Comparison of ENCODE assay signal across 23 mouse cellular contexts in the genomic region with DNA sequence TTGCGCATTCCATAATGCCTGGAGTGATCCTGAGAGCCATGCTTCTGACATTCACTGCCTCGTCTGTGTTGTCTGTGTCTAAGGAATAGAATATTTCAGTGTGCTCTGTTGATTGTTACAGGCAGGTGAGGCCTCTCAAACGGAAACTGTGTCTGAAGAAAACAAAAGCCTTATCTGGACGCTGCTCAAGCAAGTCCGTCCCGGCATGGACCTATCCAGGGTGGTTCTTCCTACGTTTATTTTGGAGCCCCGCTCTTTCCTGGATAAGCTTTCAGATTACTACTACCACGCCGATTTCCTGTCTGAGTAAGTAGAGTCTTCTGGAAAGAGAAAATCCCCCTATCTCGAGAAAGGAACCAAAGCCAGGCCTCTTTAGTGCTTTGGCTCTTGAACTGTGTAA. TPM values are rescaled to one million over a fixed set of nuclear protein-coding genes. Genes with fewer than 3 reads are reported as not detected.
A peak's percentile ranks its signal among the peaks of the same experiment; 100 is the strongest.
DNase-seq lines count a peak whose midpoint lies in the region; ATAC-seq lines count a peak whose summit lies in the region.
"Had no signal": no experiment of that assay in that cellular context is flagged by ENCODE, and none has a peak within 500 bp of the region (broad histone marks: within the 10 kb centered on the region; RNA-seq: fewer than 3 reads in every experiment).

No protein-coding gene starts in this region.

- WGBS in kidney, embryonic 16.5 days, result 81% methylated on average over 11 of the region's 11 CpGs
- 52% methylated on average over 11 of the region's 11 CpGs for WGBS in heart, embryonic 15.5 days

- peak; percentile 93 for DNase-seq in heart, adult 11 months
- DNase-seq in heart, postnatal 25 days (ENCODE audit: low spot score), result no peak
- DNase-seq in kidney, adult 8-10 months, result no peak
- DNase-seq in lung, postnatal 25 days (ENCODE audit: low spot score), result peak; percentile 4
- no peak for DNase-seq in right cerebral cortex, postnatal 25 days
- DNase-seq in spleen, postnatal 36 days (ENCODE audit: low spot score in 2 of 2), result no peak
- DNase-seq: adrenal gland, postnatal 14 days; cerebellum, adult 11-12 months; forebrain, postnatal 0 days; kidney, postnatal 10 days; left cerebral cortex, postnatal 4 days; liver; spleen, adult 18-20 months; thymus, adult 2 months had no signal

- peak overlapping the region; percentile 59; the same call in 1 of the 2 replicates for H3K27ac ChIP-seq in kidney, embryonic 16.5 days (ENCODE audit: low read length)
- H3K27ac ChIP-seq in heart, embryonic 15.5 days, result peak overlapping the region; percentile 58
- H3K27ac ChIP-seq: forebrain, embryonic 10.5 days; hindbrain, embryonic 15.5 days; intestine, embryonic 15.5 days; left cerebral cortex, adult 2 months; midbrain, embryonic 15.5 days had no signal

- no peak for ATAC-seq in kidney, embryonic 16.5 days (ENCODE audit: low FRiP score, low TSS enrichment)
- ATAC-seq in heart, embryonic 15.5 days (replicated peaks; ENCODE audit: insufficient number of reproducible peaks, insufficient read depth, low FRiP score, low read depth), result peak; percentile 37; the same call in 1 of the 2 replicates
- ATAC-seq: forebrain, postnatal 0 days; intestine, embryonic 15.5 days; midbrain, embryonic 15.5 days had no signal

- H3K9ac ChIP-seq in kidney, embryonic 16.5 days (replicated peaks; ENCODE audit: low read length), result no peak overlapping the region
- no peak overlapping the region for H3K9ac ChIP-seq in heart, embryonic 15.5 days
- H3K9ac ChIP-seq: forebrain, postnatal 0 days; hindbrain, embryonic 15.5 days; intestine, embryonic 15.5 days; midbrain, embryonic 15.5 days had no signal

- H3K27me3 ChIP-seq in kidney, embryonic 16.5 days (ENCODE audit: insufficient read depth, low read length), result no peaks in the 10 kb centered on the region
- no peaks in the 10 kb centered on the region for H3K27me3 ChIP-seq in heart, embryonic 15.5 days
- H3K27me3 ChIP-seq: hindbrain, embryonic 15.5 days; intestine, embryonic 15.5 days; midbrain, embryonic 15.5 days had no signal

- peaks cover 6% of the 10 kb centered on the region; the same call in 1 of the 2 replicates for H3K36me3 ChIP-seq in kidney, embryonic 16.5 days (ENCODE audit: insufficient read depth, low read length)
- peaks cover 57% of the 10 kb centered on the region for H3K36me3 ChIP-seq in heart, embryonic 15.5 days

- intact Hi-C loops in heart, postnatal 25 days (cut with DNase I), result loop anchor here (5.0 kb wide), 2 partner anchors 46 to 106 kb away; no protein-coding TSS in a partner anchor

- H3K4me3 ChIP-seq in kidney, embryonic 16.5 days (ENCODE audit: low read length), result no peak overlapping the region
- H3K4me3 ChIP-seq in heart, embryonic 15.5 days, result no peak overlapping the region
- H3K4me3 ChIP-seq: forebrain, embryonic 10.5 days; hindbrain, embryonic 15.5 days; intestine, embryonic 15.5 days; left cerebral cortex, adult 2 months; midbrain, embryonic 15.5 days; myocyte had no signal

- 0 out of 2 replicates have a peak, but pooled peaks cover 10% of the 10 kb centered on the region for H3K4me1 ChIP-seq in kidney, embryonic 16.5 days (ENCODE audit: insufficient read depth, low read length)
- peaks cover 21% of the 10 kb centered on the region for H3K4me1 ChIP-seq in heart, embryonic 15.5 days (replicated peaks)
- H3K4me1 ChIP-seq: hindbrain, embryonic 15.5 days; intestine, embryonic 15.5 days; midbrain, embryonic 15.5 days had no signal

- H3K9me3 ChIP-seq in kidney, embryonic 16.5 days (ENCODE audit: low read length), result no peaks in the 10 kb centered on the region
- no peaks in the 10 kb centered on the region for H3K9me3 ChIP-seq in heart, embryonic 15.5 days (replicated peaks)
- H3K9me3 ChIP-seq: forebrain, embryonic 10.5 days; G1E; hindbrain, embryonic 15.5 days; intestine, embryonic 15.5 days; midbrain, embryonic 15.5 days had no signal

- H3K4me2 ChIP-seq in kidney, embryonic 16.5 days (replicated peaks; ENCODE audit: low read depth, low read length), result no peak overlapping the region
- no peak overlapping the region for H3K4me2 ChIP-seq in heart, embryonic 15.5 days
- H3K4me2 ChIP-seq: hindbrain, embryonic 15.5 days; intestine, embryonic 15.5 days; midbrain, embryonic 15.5 days had no signal

RNA-seq across cellular contexts. Expression of a gene that starts 25.6 kb away (rescaled TPM):
- 1 to 10 TPM; 2.5 to 2.8 TPM for total RNA-seq in heart, postnatal 25 days (2021)
- 7.4 and 8.1 TPM in 2 replicates for polyA plus RNA-seq in kidney, embryonic 16.5 days (2015; fragmentation: Nextera tagmentation; extraction: Ambion mirVana)
- 3.4 and 3.6 TPM in 2 replicates for polyA plus RNA-seq in heart, embryonic 15.5 days (2015; fragmentation: Nextera tagmentation; extraction: Ambion mirVana)

Comparison
In these comparisons a context has a peak if more than half of its experiments do, and no peak if none do; other contexts are left out.
1. DNase-seq: peak in heart, adult 11 months (single experiment) and lung, postnatal 25 days (single experiment); none in heart, postnatal 25 days (single experiment), kidney, adult 8-10 months (0 of 2), right cerebral cortex, postnatal 25 days (single experiment) and spleen, postnatal 36 days (0 of 2).